Mouse (Mus musculus) embryo, embryonic 11 days (tissue): ENCODE measurements around the gene Gimap8.
A peak's percentile ranks its signal among the peaks of the same experiment; 100 is the strongest.

Source experiments
- DNase-seq: peaks from one replicate; pipeline ENCODE4 v3.0.0-alpha.2; 2015

Gene Gimap8

GRCm38 (mm10) chr6:48638553-48638952, 8.5 kb upstream of the Gimap8 start:
- no peak for DNase-seq

- DNase-seq = no peak
These were observed 5.6 kb upstream of the Gimap8 start for GRCm38 (mm10) chr6:48641391-48641790.

DNA sequence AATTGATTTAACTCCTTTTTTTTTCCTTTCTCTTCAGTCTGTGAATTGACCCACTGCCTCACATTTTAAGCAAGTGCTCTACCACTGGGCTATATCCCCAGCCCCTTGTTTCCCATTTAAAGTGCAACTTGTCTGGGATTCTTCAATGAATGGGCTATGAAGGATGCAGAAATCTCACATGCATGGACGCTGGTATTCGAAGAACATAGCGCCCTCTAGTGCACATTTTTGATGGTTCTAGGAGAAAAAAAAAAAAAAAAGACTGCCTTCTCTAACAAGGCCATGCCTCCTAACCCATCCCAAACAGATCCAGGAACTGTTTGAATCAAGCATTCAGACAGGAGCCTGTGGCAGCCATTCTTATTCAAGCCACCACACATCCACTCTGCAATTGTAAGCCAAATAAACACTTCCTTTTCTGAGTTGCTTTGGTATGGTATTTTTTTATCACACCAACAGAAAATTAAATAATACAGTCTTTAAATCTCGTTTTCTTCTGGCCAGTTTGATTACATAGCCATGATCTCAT, 4.2 kb upstream of the Gimap8 start:
- DNase-seq = peak; percentile 88

DNA sequence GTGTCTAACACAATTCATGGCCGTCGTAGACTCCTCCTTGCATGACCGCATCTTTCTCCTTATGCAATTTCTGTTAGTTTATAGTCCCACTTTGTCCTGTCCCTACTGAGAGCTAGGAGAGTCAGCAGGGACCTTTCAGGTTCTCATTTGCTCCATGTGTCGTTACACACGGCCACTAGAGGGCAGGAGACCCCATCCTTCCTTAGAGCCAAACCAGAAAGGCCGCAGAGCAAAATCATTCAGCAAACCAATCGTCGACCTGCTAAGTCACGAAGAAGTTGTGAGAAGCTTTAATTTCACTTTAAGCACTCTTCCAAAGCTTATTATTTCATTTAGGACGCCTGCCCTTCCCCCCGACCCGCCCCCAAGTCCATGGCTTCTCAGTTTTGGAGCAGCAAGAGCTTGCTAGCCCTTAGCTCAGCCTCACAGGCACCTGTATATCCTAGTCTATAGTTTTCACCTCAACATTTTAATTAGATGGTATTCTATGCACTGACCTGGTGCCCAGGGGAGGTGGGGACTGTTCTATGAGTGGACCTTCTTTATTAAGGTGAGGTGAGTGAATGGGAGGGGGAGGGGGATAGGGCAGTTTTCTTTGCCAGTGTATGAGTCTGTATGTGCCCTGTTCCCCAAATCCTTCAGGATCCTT, 1.2 kb upstream of the Gimap8 start:
- DNase-seq = peak; percentile 82

GRCm38 (mm10) chr6:48646309-48646690, 734 bp upstream of the Gimap8 start:
- no peak for DNase-seq

GRCm38 (mm10) chr6:48647611-48648010, 577 bp downstream of the Gimap8 start:
- DNase-seq = no peak

GRCm38 (mm10) chr6:48648779-48649178, 1.7 kb downstream of the Gimap8 start:
- no peak for DNase-seq

DNA sequence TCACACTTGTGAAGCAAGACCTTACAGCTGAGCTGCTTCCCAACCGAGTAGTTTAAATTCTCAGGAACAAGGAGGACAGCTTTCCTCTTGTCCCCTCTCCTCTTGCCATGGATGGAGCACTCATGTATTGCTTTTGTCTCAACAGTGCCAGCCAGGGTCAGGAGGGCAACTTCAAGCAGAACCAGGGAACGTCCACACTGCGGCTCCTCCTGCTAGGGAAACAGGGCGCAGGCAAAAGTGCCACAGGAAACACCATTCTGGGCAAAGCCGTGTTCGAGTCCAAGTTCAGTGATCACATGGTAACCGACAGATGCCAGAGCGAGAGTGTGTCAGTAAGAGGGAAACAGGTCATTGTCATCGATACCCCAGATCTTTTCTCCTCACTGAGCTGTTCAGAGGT, 3.0 kb downstream of the Gimap8 start:
- DNase-seq = no peak

DNA sequence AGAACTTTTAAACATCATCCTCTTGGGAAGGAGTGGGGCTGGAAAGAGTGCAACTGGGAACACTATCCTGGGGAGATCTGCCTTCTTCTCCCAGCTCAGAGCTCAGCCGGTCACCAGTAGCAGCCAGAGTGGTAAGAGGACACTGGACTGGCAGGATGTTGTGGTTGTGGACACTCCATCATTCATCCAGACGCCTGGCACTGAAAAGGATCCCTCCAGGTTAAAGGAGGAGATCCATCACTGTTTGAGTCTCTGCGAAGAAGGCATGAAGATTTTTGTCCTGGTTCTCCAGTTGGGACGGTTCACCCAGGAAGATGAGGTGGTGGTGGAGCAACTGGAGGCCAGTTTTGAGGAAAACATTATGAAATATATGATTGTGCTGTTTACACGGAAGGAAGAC, 11.7 kb downstream of the Gimap8 start:
- no peak for DNase-seq

DNA sequence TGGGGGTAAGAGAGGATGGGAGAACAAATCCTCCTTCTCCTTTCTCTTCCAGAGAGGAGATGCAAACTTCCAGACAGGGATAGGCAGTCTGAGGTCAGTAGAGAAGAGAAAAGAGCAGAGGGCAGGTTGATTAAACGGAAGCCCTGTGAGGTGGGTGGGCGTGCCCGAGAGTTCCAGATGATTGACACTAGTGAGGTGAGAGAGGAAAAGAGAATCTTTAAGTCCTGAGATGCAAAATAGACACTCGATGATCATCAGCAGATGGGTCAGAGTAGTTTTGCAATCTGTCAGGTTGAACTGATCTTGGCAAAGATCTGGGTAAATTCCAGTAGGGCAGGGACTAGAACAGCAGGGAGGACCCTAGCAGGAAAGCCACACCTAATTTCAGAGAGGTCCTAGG, 17.7 kb downstream of the Gimap8 start:
- no peak for DNase-seq

DNA sequence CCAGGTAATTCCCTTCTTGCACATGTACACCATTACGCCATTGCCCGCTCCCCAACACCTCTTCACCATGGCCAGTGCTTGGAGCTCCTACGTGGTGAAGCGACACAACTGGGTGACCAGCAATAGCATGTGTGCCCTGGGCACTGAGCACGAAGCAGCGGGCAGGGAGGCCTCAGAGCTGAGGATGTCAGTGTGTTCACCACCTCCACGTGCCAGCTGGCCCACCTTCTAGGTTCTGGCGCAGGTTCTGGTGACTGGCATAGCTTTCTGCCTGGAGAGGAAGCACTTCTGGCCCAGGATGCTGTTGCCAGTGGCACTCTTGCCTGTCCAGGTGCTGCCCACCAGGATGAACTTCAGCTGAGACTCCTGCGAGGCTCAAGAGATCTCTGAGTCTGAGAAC, 18.4 kb downstream of the Gimap8 start:
- DNase-seq = no peak

DNA sequence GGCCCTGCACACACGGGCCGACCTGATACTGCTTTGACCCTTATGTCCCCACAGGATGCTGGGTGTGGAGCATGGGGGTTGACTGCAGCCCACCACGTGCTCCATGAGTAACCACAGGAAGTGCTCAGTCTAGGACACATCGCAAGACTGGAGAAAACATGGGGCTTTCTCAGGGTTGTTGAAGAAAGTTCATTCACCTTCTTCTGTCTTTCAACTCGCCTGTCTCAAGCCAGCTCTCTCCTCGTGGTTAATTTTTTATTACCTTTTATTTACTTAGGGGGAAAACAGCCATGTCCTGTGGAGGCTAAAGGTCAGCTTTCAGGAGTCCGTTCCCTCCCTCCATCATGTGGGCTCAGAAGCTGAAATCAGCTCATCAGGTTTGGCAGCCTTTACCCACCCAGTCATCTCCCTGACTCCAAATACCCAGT, 19.1 kb downstream of the Gimap8 start:
- DNase-seq = no peak

DNA sequence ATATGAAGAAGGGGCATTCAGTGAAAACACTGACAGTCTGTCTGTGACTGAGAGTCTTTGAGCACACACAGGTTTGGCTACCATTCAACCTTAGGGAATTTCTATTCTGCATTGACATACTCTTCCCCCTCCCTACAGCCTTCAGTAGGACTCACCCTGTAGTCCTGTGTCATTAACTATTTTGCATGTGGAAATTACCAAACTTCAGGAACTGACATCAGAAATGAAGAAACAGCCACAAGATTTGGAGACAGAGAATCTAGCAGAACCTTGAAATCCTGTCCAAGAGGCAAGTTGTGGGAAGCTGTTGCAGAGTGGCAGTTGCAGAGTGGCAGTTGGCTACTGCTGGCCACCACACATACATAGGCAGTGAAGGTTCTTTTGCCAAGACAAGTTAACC, 21.0 kb downstream of the Gimap8 start:
- no peak for DNase-seq

- no peak for DNase-seq
These were observed 22.5 kb downstream of the Gimap8 start for GRCm38 (mm10) chr6:48669446-48669969.

DNA sequence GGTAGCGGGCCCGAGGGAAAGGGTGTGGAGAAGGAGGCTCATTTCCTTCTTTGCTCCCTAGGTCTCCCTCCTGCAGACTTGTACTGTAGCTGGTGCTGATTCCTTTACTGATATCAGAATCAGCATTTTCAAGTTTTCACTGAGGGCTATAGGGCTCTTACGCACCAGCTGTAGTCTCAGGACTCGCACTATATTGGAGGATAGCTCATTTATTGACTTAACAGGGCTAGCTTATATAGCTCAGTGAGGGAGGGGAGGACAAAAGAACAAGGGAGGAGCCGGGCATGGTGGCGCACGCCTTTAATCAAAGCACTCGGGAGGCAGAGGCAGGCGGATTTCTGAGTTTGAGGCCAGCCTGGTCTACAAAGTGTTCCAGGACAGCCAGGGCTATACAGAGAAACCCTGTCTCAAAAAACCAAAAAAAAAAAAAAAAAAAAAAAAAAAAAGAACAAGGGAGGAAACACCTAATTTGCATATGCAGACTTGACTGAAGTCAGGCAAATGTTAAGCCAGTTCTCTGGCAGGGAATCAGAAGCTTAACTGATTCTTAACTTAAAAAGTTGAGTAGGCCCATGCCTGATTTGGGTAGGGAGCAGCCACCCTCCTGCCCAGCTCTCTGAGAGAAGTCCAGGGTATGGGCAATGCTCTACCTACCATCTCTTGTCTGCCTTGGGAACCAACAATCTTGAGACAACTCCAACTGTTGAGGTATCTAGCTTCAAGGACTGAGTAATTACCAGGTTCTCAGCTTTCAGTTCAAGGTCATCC, 27.4 kb downstream of the Gimap8 start:
- no peak for DNase-seq

- DNase-seq = no peak
These were observed 28.4 kb downstream of the Gimap8 start for GRCm38 (mm10) chr6:48675400-48675930.

DNA sequence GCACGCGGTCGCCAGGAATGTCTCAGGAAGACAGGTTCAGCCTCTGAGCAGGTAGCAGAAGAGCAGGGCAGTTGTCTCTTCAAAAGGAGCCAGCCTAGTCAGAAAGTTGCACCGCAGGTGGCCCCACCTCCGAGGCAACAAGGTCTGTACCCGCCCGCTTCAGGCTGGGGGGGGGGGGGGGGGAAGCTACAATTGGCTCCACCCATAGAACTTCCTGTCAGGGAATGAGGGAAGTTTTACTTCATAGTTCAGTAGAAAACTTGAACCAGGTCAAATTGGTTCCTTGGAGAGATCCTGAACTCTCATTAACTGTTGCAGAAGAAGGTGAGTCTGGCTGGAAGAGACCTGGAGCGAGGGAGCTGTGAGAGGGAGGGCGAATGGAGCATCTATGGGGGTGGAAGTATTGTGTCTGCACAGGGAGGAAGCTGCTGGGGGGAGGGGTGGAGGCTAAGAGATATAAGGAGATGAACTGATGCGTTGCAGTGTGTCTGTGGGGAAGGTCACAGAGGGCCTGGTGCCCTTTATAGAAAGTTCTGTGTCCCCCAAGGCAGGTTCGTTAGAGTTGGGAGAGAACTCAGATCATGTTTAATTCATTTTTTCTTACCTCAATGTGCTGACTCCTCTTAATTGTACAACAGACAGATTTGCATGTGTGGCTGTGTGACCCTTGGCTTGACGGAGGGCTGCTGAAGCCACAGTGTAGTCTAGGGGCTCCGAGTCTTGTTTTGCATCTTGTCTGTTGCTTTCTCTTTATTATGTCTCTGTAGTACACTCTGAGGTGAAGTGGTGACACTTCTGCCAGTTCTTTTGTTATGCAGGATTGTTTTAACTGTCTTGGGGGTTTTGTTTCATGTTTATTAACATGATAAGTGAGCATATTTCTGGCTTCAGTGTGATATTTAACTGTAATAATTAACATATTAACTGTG, 29.2 kb downstream of the Gimap8 start, which contains the start of gene Gimap9:
Gene Gimap9, plus strand, starts transcription at position 199 of the 929 bp plus-strand sequence.
- peak; percentile 25 for DNase-seq

- no peak for DNase-seq
These were observed 29.9 kb downstream of the Gimap8 start for GRCm38 (mm10) chr6:48676860-48677415.

GRCm38 (mm10) chr6:48677492-48678345, 30.7 kb downstream of the Gimap8 start:
- DNase-seq = no peak

GRCm38 (mm10) chr6:48678391-48678790, 31.4 kb downstream of the Gimap8 start:
- no peak for DNase-seq

- DNase-seq = no peak
These were observed 32.7 kb downstream of the Gimap8 start for GRCm38 (mm10) chr6:48679701-48680100.
